In genomic region chr4:148517809-148518208, GRCm38 (mm10) we compare ENCODE assay signal across 14 mouse cellular contexts. TPM values are rescaled to one million over a fixed set of nuclear protein-coding genes. Genes with fewer than 3 reads are reported as not detected.
DNase-seq lines count a peak whose midpoint lies in the region; ATAC-seq lines count a peak whose summit lies in the region.
"Had no signal": no experiment of that assay in that cellular context is flagged by ENCODE, and none has a peak within 500 bp of the region (broad histone marks: within the 10 kb centered on the region; RNA-seq: fewer than 3 reads in every experiment).

No protein-coding gene starts in this region.

- ATAC-seq in frontal cortex, adult (ENCODE audit: low TSS enrichment): peak; percentile 22; the same call in 1 of the 2 replicates
- no peak for ATAC-seq in kidney, embryonic 14.5 days (ENCODE audit: low FRiP score, low TSS enrichment)
- no peak; the same call in 1 of the 2 replicates for ATAC-seq in hindbrain, embryonic 15.5 days (ENCODE audit: low FRiP score, low read depth)
- ATAC-seq in neural tube, embryonic 14.5 days (ENCODE audit: low read depth): no peak

- no peaks in the 10 kb centered on the region for H3K4me1 ChIP-seq in kidney, embryonic 14.5 days (ENCODE audit: control insufficient read depth, insufficient read depth, low read length)
- H3K4me1 ChIP-seq in hindbrain, embryonic 15.5 days (replicated peaks): peaks cover 15% of the 10 kb centered on the region
- H3K4me1 ChIP-seq in neural tube, embryonic 14.5 days (ENCODE audit: control insufficient read depth, insufficient read depth, low read length): no peaks in the 10 kb centered on the region
- H3K4me1 ChIP-seq: lung, embryonic 15.5 days had no signal

- 64% methylated on average over 4 of the region's 4 CpGs for WGBS in kidney, embryonic 14.5 days
- WGBS in hindbrain, embryonic 15.5 days: 51% methylated on average over 4 of the region's 4 CpGs
- 54% methylated on average over 4 of the region's 4 CpGs for WGBS in neural tube, embryonic 14.5 days

- H3K27me3 ChIP-seq in kidney, embryonic 14.5 days (ENCODE audit: control insufficient read depth, insufficient read depth, low read length): no peaks in the 10 kb centered on the region
- H3K27me3 ChIP-seq in hindbrain, embryonic 15.5 days: no peaks in the 10 kb centered on the region
- H3K27me3 ChIP-seq in neural tube, embryonic 14.5 days (ENCODE audit: control insufficient read depth, insufficient read depth, low read length): no peaks in the 10 kb centered on the region
- H3K27me3 ChIP-seq: lung, embryonic 15.5 days; megakaryocyte, embryonic 14.5 days had no signal

- no peak overlapping the region for H3K4me3 ChIP-seq in kidney, embryonic 14.5 days (ENCODE audit: low read length)
- no peak overlapping the region for H3K4me3 ChIP-seq in hindbrain, embryonic 15.5 days
- no peak overlapping the region for H3K4me3 ChIP-seq in neural tube, embryonic 14.5 days (ENCODE audit: low read depth, low read length)
- H3K4me3 ChIP-seq: lung, embryonic 15.5 days had no signal

- peaks cover 57% of the 10 kb centered on the region for H3K36me3 ChIP-seq in kidney, embryonic 14.5 days (ENCODE audit: control insufficient read depth, insufficient read depth, low read length)
- H3K36me3 ChIP-seq in hindbrain, embryonic 15.5 days: peaks cover 60% of the 10 kb centered on the region
- H3K36me3 ChIP-seq in neural tube, embryonic 14.5 days (ENCODE audit: control insufficient read depth, insufficient read depth, low read length): peaks cover 31% of the 10 kb centered on the region

- no peak overlapping the region for H3K4me2 ChIP-seq in kidney, embryonic 14.5 days (replicated peaks; ENCODE audit: low read depth, low read length)
- no peak overlapping the region for H3K4me2 ChIP-seq in hindbrain, embryonic 15.5 days
- no peak overlapping the region for H3K4me2 ChIP-seq in neural tube, embryonic 14.5 days (ENCODE audit: low read depth, low read length)
- H3K4me2 ChIP-seq: lung, embryonic 15.5 days had no signal

- no peak overlapping the region for H3K9ac ChIP-seq in kidney, embryonic 14.5 days (ENCODE audit: low read depth, low read length)
- no peak overlapping the region for H3K9ac ChIP-seq in hindbrain, embryonic 15.5 days
- H3K9ac ChIP-seq in neural tube, embryonic 14.5 days (replicated peaks; ENCODE audit: low read depth, low read length): no peak overlapping the region
- H3K9ac ChIP-seq: lung, embryonic 15.5 days had no signal

- no peak overlapping the region for H3K27ac ChIP-seq in kidney, embryonic 14.5 days (ENCODE audit: low read depth, low read length)
- H3K27ac ChIP-seq in hindbrain, embryonic 15.5 days (replicated peaks): 0 out of 2 replicates have a peak overlapping the region, but pooled peaks have one; percentile 49
- H3K27ac ChIP-seq in neural tube, embryonic 14.5 days (ENCODE audit: low read depth, low read length): peak overlapping the region; percentile 48; the same call in 1 of the 2 replicates
- H3K27ac ChIP-seq: lung, embryonic 15.5 days had no signal

- no peak for DNase-seq in frontal cortex, postnatal 14 days (ENCODE audit: low spot score in 2 of 2)
- DNase-seq in kidney, postnatal 14 days: peak; percentile 42
- no peak for DNase-seq in right cerebral cortex, adult 2 months (ENCODE audit: low spot score in 2 of 2)
- DNase-seq in urinary bladder, adult 2 months (ENCODE audit: low spot score): no peak
- DNase-seq: adrenal gland, postnatal 36 days; cerebellum, adult 18-20 months; right cerebral cortex, postnatal 25 days; thymus, postnatal 14 days had no signal

- H3K9me3 ChIP-seq in kidney, embryonic 14.5 days (ENCODE audit: control insufficient read depth, low read length): no peaks in the 10 kb centered on the region
- H3K9me3 ChIP-seq in hindbrain, embryonic 15.5 days: no peaks in the 10 kb centered on the region
- H3K9me3 ChIP-seq in neural tube, embryonic 14.5 days (ENCODE audit: control insufficient read depth, low read length): no peaks in the 10 kb centered on the region
- H3K9me3 ChIP-seq: lung, embryonic 15.5 days had no signal

RNA-seq across cellular contexts. Expression of gene Angptl7, which starts 17.5 kb away (rescaled TPM):
- polyA plus RNA-seq in kidney, embryonic 14.5 days (2014; fragmentation: Nextera tagmentation; extraction: Ambion mirVana): 0.54 and 1.4 TPM in 2 replicates
- polyA plus RNA-seq in hindbrain, embryonic 15.5 days (2015; fragmentation: Nextera tagmentation; extraction: Ambion mirVana): 0.44 and 0.50 TPM in 2 replicates
- 0.24 and 0.44 TPM in 2 replicates for polyA plus RNA-seq in neural tube, embryonic 14.5 days (2014; fragmentation: Nextera tagmentation; extraction: Ambion mirVana)
- polyA plus RNA-seq in urinary bladder, adult 2 months (2012; rRNA removed): 11.0 and 14.6 TPM in 2 replicates

RNA-seq across cellular contexts. Expression of gene Exosc10, which starts 40.4 kb away (rescaled TPM):
- 65.7 and 101 TPM in 2 replicates for polyA plus RNA-seq in kidney, embryonic 14.5 days (2014; fragmentation: Nextera tagmentation; extraction: Ambion mirVana)
- polyA plus RNA-seq in hindbrain, embryonic 15.5 days (2015; fragmentation: Nextera tagmentation; extraction: Ambion mirVana): 88.5 and 91.7 TPM in 2 replicates
- 89.1 and 97.9 TPM in 2 replicates for polyA plus RNA-seq in neural tube, embryonic 14.5 days (2014; fragmentation: Nextera tagmentation; extraction: Ambion mirVana)
- 31.4 and 40.2 TPM in 2 replicates for polyA plus RNA-seq in urinary bladder, adult 2 months (2012; rRNA removed)
